Mouse (Mus musculus) intestine, postnatal 0 days (tissue): ENCODE measurements around the gene Pde10a. TPM values are rescaled to one million over a fixed set of nuclear protein-coding genes. Genes with fewer than 3 reads are reported as not detected.

ENCODE experiments used
- ATAC-seq: fragments of 200-750 bp; cut with Nextera tagmentation; 2 replicates; pipeline ENCODE4 v1.8.0; 2017; ENCODE audit warnings: mild to moderate bottlenecking, moderate TSS enrichment, moderate library complexity
- H3K27ac ChIP-seq: fragments of 300-500 bp; sonication (generic); 2 replicates; pipeline ENCODE4 v1.5.1; 2014; ENCODE audit warnings: mild to moderate bottlenecking, low read depth, low read length, moderate library complexity
- H3K27me3 ChIP-seq: fragments of 300-500 bp; sonication (generic); replicated peaks from 2 replicates; pipeline ENCODE4 v1.6.1; 2014; ENCODE audit warnings: low read length, mixed read lengths; ENCODE audit not compliant: control insufficient read depth, insufficient read depth
- H3K36me3 ChIP-seq: fragments of 300-500 bp; sonication (generic); 2 replicates; pipeline ENCODE4 v1.6.1; 2014; ENCODE audit warnings: mild to moderate bottlenecking, moderate library complexity; ENCODE audit not compliant: control insufficient read depth, insufficient read depth
- H3K4me1 ChIP-seq: fragments of 300-500 bp; sonication (generic); replicated peaks from 2 replicates; pipeline ENCODE4 v1.6.1; 2014; ENCODE audit warnings: antibody characterized with exemption, low read length, mixed read lengths; ENCODE audit not compliant: control insufficient read depth, insufficient read depth
- H3K4me2 ChIP-seq: fragments of 300-500 bp; sonication (generic); replicated peaks from 2 replicates; pipeline ENCODE4 v1.6.1; 2014; ENCODE audit warnings: low read depth, mild to moderate bottlenecking, moderate library complexity
- H3K4me3 ChIP-seq: fragments of 300-500 bp; sonication (generic); 2 replicates; pipeline ENCODE4 v1.5.1; 2014; ENCODE audit warnings: low read depth, low read length
- H3K9ac ChIP-seq: fragments of 300-500 bp; sonication (generic); 2 replicates; pipeline ENCODE4 v1.6.1; 2014; ENCODE audit warnings: mild to moderate bottlenecking, low read depth, low read length
- H3K9me3 ChIP-seq: fragments of 300-500 bp; sonication (generic); 2 replicates; pipeline ENCODE4 v1.6.1; 2016; ENCODE audit warnings: mixed run types; ENCODE audit not compliant: control insufficient read depth
- CTCF ChIP-seq: sonication (generic); IDR thresholded peaks from 2 replicates; pipeline ENCODE4 v1.5.1; 2016; ENCODE audit warnings: low read depth, mild to moderate bottlenecking, control low read depth, antibody characterized with exemption, moderate library complexity
- WGBS: fragments of 180-500 bp; shearing (Covaris S2); extraction: QIAGEN DNeasy Blood & Tissue Kit; methylation state at CpG from one replicate; pipeline ENCODE4 v1.1.7; 2014; 5-methylcytosine and 5-hydroxymethylcytosine counted together
- polyA plus RNA-seq: library from polyadenylated mRNA; unstranded; fragments of >200 nt; fragmentation: Nextera tagmentation; extraction: Ambion mirVana; gene quantifications from 2 replicates; pipeline ENCODE4 v1.2.1, GENCODE M21; 2015

Gene Pde10a
- polyA plus RNA-seq, 1 experiment from 2014 or later, result 0.47 TPM

DNA sequence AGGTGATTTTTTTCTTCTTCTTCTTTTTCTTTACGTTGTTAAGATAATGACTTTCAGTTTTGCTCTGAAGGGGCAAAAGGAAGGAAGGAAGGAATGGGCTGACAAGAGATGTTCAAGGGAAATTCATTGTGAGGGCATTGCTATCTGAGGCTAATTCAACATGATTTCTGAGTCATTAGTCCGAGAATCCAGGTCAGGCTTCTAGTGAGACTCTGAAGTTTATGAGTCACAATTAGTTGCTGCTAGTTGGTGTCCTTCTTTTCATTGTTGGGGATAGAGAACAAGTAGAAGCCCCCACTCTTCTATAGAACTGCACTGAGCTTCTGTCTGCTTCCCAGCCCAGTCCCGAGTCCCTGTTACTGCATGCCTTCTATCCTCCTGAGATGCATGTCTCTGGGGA lies 116.3 kb downstream of the Pde10a start:
- no peak for ATAC-seq
- 65% methylated on average over 3 of the region's 3 CpGs for WGBS
- Histone ChIP-seq H3K9me3 (no peaks in the 10 kb centered on the region), H3K27me3 (no peaks in the 10 kb centered on the region), H3K4me1 (no peaks in the 10 kb centered on the region), H3K9ac (no peak overlapping the region), H3K4me3 (no peak overlapping the region), H3K36me3 (no peaks in the 10 kb centered on the region), H3K27ac (no peak overlapping the region), H3K4me2 (no peak overlapping the region)
- no peak for TF ChIP-seq CTCF

DNA sequence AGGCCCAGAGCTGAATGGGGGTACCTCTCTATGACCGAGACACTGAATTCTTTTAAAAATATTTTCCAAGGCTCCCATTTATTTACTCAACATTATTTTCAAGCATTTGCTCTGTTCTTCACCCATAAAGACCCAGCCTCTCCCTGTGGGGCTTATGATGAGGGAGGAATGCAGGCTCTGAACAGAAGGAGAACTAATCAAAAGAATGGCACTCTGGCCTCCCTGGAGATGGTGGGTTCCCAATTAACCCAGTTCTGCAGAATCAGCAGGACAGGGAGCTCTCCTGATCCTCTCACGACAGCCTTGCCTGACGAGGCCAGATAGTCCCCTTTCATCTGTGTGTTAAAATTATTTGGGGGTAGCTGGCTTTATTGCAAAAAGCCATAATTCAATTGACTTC lies 117.2 kb downstream of the Pde10a start:
- no peak for TF ChIP-seq CTCF
- Histone ChIP-seq H3K36me3 (no peaks in the 10 kb centered on the region), H3K9me3 (no peaks in the 10 kb centered on the region), H3K9ac (no peak overlapping the region), H3K27ac (no peak overlapping the region), H3K27me3 (no peaks in the 10 kb centered on the region), H3K4me1 (no peaks in the 10 kb centered on the region), H3K4me3 (no peak overlapping the region), H3K4me2 (no peak overlapping the region)
- 71% methylated on average over 3 of the region's 3 CpGs for WGBS
- no peak for ATAC-seq

DNA sequence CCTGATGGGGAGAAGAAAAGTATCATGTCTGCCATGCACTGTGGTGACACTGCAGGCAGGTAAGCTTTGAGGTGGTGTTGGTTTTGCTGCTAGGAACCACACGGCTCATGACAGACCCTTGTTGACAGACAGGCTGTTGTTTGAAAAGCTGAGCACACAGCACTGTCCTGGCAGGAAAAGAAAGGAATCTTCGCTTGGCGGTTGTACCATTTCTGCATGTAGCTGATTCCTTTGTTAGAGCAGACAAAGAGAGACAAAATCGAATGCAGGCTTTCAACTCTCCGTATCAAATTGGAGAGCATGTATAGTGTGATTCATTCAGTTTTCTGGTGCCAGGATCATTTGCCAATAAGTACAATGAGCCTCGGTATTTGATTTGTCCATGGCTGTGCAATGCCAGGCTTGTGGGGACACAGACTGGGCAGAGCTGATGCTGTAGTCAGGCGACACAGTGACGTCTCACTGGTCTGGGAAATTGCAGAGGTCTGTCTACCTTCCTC lies 122.2 kb downstream of the Pde10a start:
- H3K4me2 ChIP-seq, result no peak overlapping the region
- 48% methylated on average over 8 of the region's 8 CpGs for WGBS
- H3K36me3 ChIP-seq, result no peaks in the 10 kb centered on the region
- H3K27ac ChIP-seq, result no peak overlapping the region
- no peaks in the 10 kb centered on the region for H3K9me3 ChIP-seq
- H3K27me3 ChIP-seq, result no peaks in the 10 kb centered on the region
- no peak for ATAC-seq
- no peak overlapping the region for H3K9ac ChIP-seq
- H3K4me3 ChIP-seq, result no peak overlapping the region
- TF ChIP-seq CTCF, result no peak
- no peaks in the 10 kb centered on the region for H3K4me1 ChIP-seq

DNA sequence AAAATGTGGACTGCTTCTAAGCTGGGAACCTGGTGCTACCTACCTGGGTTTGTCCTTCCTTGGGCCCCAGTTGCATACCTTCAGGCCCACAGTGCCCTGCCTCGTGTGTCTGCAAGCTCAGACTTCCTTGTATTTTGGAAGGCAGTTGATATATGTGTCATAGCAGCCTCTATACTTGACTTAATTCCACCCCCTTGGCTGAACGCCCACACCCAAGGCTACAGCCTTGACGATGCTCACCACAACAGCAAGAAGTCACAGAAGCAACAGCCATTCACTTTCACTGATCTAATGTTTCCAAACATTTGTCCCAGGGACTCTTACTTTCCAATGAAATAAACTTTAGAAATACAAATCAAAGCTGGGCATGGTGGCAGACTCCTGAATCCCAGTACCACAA lies 123.1 kb downstream of the Pde10a start:
- H3K27me3 ChIP-seq, result no peaks in the 10 kb centered on the region
- H3K4me2 ChIP-seq, result no peak overlapping the region
- H3K36me3 ChIP-seq, result no peaks in the 10 kb centered on the region
- no peaks in the 10 kb centered on the region for H3K9me3 ChIP-seq
- no peak overlapping the region for H3K9ac ChIP-seq
- H3K4me1 ChIP-seq, result no peaks in the 10 kb centered on the region
- 54% methylated on average over 3 of the region's 3 CpGs for WGBS
- no peak overlapping the region for H3K27ac ChIP-seq
- TF ChIP-seq CTCF, result no peak
- no peak for ATAC-seq
- H3K4me3 ChIP-seq, result no peak overlapping the region

DNA sequence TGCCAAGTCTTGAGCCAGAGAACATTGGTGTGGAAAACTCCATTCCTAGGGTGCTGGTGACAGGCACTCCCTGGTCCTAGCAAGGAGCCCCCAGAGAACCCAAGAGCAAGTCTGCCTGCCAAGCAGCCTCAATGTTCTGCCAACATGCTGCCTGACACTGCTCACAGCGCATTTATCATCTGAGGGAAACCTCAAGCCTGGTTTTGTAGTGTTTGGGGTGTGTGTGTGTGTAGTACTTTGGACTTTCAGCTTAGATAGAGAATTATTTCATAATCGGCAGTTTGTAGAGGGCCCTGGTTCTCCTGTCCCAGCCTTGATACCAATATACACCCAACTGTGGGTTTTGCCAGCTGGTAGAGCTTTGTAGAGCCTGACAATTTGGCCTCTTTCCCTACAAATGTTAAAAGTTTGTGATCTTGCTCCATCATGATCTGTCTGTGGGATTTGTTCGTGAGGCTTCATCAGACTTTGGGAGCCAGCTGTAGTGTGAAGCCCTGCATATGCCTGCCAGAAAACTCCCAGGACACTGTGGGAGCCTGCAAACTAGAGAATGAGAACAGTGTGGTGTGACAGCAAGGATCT lies 127.6 kb downstream of the Pde10a start:
- peak; percentile 22; the same call in 1 of the 2 replicates for ATAC-seq
- H3K36me3 ChIP-seq, result no peaks in the 10 kb centered on the region
- WGBS, result 60% methylated on average over 3 of the region's 3 CpGs
- no peak for TF ChIP-seq CTCF
- no peak overlapping the region for H3K4me3 ChIP-seq
- no peaks in the 10 kb centered on the region for H3K4me1 ChIP-seq
- H3K9me3 ChIP-seq, result no peaks in the 10 kb centered on the region
- H3K4me2 ChIP-seq, result no peak overlapping the region
- H3K27me3 ChIP-seq, result no peaks in the 10 kb centered on the region
- H3K27ac ChIP-seq, result no peak overlapping the region
- no peak overlapping the region for H3K9ac ChIP-seq

DNA sequence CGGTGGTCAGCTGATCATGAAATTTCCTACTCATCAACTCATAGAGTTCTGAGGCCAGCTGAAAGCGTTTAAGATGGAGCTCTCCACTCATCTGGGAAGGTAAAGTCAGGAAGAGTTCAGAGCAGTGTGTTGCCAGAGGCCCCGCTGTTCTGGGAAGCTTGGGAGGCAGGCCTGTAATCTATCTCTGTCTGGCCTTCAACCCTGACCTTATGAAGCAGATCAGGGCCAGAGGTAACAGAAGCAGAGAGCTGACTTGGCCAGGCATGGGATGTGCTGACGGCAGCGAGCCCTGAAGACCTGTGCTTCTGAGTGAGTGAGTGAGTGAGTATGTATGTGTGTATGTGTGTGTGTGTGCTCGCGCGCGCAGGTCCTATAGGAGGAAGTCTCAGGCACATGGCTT lies 132.5 kb downstream of the Pde10a start:
- ATAC-seq, result no peak
- TF ChIP-seq CTCF, result no peak
- Histone ChIP-seq H3K27me3 (no peaks in the 10 kb centered on the region), H3K4me3 (no peak overlapping the region), H3K36me3 (no peaks in the 10 kb centered on the region), H3K9ac (no peak overlapping the region), H3K4me2 (no peak overlapping the region), H3K9me3 (no peaks in the 10 kb centered on the region), H3K27ac (no peak overlapping the region), H3K4me1 (no peaks in the 10 kb centered on the region)
- WGBS, result 77% methylated on average over 9 of the region's 9 CpGs
